Mouse (Mus musculus) cerebellum, postnatal 36 days (tissue): Measurements from ENCODE around the gene Nr1i2.
"Not testable (repeated sequence)": the region's sequence is repeated elsewhere in the genome, so short reads cannot be mapped to it uniquely, and the experiment has no call there.

Experiments used
- DNase-seq, 2 experiments: peaks; one replicate each; pipeline ENCODE4 v3.0.0; 2021 to 2022; ENCODE audit warnings: mixed read lengths in 2 of 2

Nr1i2 gene

GRCm38 (mm10) chr16:38294685-38295348 is at the start of gene Nr1i2:
TSS of gene Nr1i2 (minus strand) at chr16:38294824.
- no peak for DNase-seq

GRCm38 (mm10) chr16:38341396-38342324 is 47.0 kb upstream of the Nr1i2 start, which contains the start of gene Maats1:
TSS of gene Maats1 (minus strand) at chr16:38342143.
- DNase-seq = peak; percentile 57 to 63

GRCm38 (mm10) chr16:38338077-38338476 is 43.5 kb upstream of the Nr1i2 start:
- DNase-seq = not testable (repeated sequence)

- no peak for DNase-seq
These were observed 39.8 kb upstream of the Nr1i2 start for GRCm38 (mm10) chr16:38334431-38334830.

GRCm38 (mm10) chr16:38329340-38329739 is 34.7 kb upstream of the Nr1i2 start:
- DNase-seq = no peak

GRCm38 (mm10) chr16:38326778-38327397 is 32.3 kb upstream of the Nr1i2 start:
- DNase-seq = no peak

GRCm38 (mm10) chr16:38324311-38324710 is 29.7 kb upstream of the Nr1i2 start:
- no peak for DNase-seq

- DNase-seq = peak; percentile 62 to 69
These were observed 26.9 kb upstream of the Nr1i2 start for GRCm38 (mm10) chr16:38321452-38321935.

- DNase-seq = no peak
These were observed 24.5 kb upstream of the Nr1i2 start for GRCm38 (mm10) chr16:38319087-38319486.

- no peak for DNase-seq
These were observed 23.9 kb upstream of the Nr1i2 start for GRCm38 (mm10) chr16:38318492-38318891.

GRCm38 (mm10) chr16:38308195-38308594 is 13.6 kb upstream of the Nr1i2 start:
- no peak for DNase-seq

- no peak for DNase-seq
These were observed 13.0 kb upstream of the Nr1i2 start for GRCm38 (mm10) chr16:38307651-38308050.

- no peak for DNase-seq
These were observed 12.6 kb upstream of the Nr1i2 start for GRCm38 (mm10) chr16:38307221-38307605.

- DNase-seq = peak in 1 of 2 experiments; percentile 6
These were observed 12.1 kb upstream of the Nr1i2 start for GRCm38 (mm10) chr16:38306571-38307220.

GRCm38 (mm10) chr16:38304460-38305194 is 10.0 kb upstream of the Nr1i2 start:
- peak in 1 of 2 experiments; percentile 28 for DNase-seq

- no peak for DNase-seq
These were observed 7.7 kb upstream of the Nr1i2 start for GRCm38 (mm10) chr16:38302367-38302766.

GRCm38 (mm10) chr16:38298410-38298809 is 3.8 kb upstream of the Nr1i2 start:
- no peak for DNase-seq

GRCm38 (mm10) chr16:38295349-38295930 is 816 bp upstream of the Nr1i2 start:
- no peak for DNase-seq

GRCm38 (mm10) chr16:38290151-38290550 is 4.5 kb downstream of the Nr1i2 start:
- no peak for DNase-seq

- no peak for DNase-seq
These were observed 5.8 kb downstream of the Nr1i2 start for GRCm38 (mm10) chr16:38288851-38289250.

- no peak for DNase-seq
These were observed 6.9 kb downstream of the Nr1i2 start for GRCm38 (mm10) chr16:38287762-38288161.
